Mouse (Mus musculus) testis, adult 2 months (tissue): ENCODE measurements around the gene Galntl6.

Experiments
- CTCF ChIP-seq: fragments of 200-500 bp; IDR thresholded peaks from 2 replicates; pipeline ENCODE4 v1.5.1; 2012; ENCODE audit warnings: low read depth, mild to moderate bottlenecking, inconsistent platforms, low read length, moderate library complexity; ENCODE audit not compliant: control insufficient read depth, insufficient read depth, insufficient replicate concordance
- POLR2A ChIP-seq: fragments of 200-500 bp; IDR thresholded peaks from 2 replicates; pipeline ENCODE4 v1.6.1; 2012; ENCODE audit warnings: low read depth, mild to moderate bottlenecking, inconsistent platforms, low read length, moderate library complexity; ENCODE audit not compliant: control insufficient read depth

DNA sequence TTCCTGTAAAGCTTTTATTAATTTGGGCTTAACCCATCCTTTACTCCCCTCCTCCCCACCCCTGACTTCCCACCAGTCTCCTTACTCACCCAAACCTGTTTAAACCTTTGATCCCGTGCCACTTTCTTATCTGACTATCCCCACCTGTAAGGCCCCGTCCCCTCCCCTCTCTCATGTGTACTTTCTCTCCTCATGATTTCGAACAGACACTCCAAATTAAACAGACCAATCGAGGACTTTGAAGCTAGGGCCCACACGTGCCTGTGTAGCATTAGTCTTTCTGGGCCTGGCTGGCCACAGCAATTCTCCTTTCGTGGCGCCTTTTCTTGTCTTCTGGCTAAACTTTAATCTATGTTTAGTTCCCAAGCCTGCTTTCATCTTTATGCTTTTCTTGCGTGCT, 1180.8 kb downstream of the Galntl6 start:
- TF ChIP-seq CTCF = no peak
- TF ChIP-seq POLR2A = no peak
